Mouse (Mus musculus): ENCODE measurements at regions not wholly inside any gene's neighbourhood (a gene's known extent, or its start where the extent isn't known, plus 50 kb on each side); places are given as distances from the start of the nearest gene placed in this dataset.
A peak's percentile ranks its signal among the peaks of the same experiment; 100 is the strongest.

DNA sequence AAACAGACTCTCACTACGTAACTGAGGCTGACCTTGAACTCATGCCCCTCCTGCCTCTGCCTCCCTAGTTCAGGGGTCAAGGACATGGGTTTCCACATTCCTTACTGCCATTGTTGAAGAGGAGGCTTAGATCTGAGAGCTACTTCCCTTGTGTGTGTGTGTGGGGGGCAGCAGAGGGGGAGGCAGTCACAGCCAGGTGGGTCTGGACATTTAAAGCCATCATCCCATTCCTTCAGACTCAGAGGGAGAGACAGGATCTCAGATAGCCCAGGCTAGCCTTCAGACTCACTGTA, 114.5 kb upstream of the Med13l start:
- ATAC-seq (replicated peaks; ENCODE audit: low FRiP score, poor library complexity, severe bottlenecking), result no peak

DNA sequence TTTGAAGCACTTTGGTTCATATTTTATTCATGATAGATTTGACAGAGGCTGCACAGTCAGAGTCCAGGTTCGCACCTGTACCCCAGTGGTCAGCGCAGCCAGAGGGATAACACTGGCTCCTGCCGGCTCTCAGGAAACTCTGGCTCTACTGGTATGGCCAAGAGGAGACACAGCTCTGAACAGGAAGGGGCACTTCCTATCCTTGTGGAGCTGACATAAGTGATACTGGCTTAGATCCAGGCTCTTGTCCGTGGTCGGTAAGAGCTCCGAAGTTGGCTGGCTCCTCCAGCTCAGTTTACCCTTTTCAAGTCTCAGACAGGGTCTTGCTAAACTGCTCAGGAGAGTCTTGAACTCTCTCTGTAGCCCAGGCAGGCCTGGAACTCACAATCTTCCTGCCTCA, 113.6 kb upstream of the Med13l start:
- ATAC-seq (replicated peaks; ENCODE audit: low FRiP score, poor library complexity, severe bottlenecking), result no peak

GRCm38 (mm10) chr5:118447366-118447765, 113.1 kb upstream of the Med13l start:
- no peak for ATAC-seq (replicated peaks; ENCODE audit: low FRiP score, poor library complexity, severe bottlenecking)

- ATAC-seq (replicated peaks; ENCODE audit: low FRiP score, poor library complexity, severe bottlenecking), result 0 out of 2 replicates have a peak, but pooled peaks have one; percentile 26
These were observed 111.5 kb upstream of the Med13l start for GRCm38 (mm10) chr5:118448884-118449515.

- ATAC-seq (replicated peaks; ENCODE audit: low FRiP score, poor library complexity, severe bottlenecking), result no peak
These were observed 110.6 kb upstream of the Med13l start for GRCm38 (mm10) chr5:118449893-118450292.

DNA sequence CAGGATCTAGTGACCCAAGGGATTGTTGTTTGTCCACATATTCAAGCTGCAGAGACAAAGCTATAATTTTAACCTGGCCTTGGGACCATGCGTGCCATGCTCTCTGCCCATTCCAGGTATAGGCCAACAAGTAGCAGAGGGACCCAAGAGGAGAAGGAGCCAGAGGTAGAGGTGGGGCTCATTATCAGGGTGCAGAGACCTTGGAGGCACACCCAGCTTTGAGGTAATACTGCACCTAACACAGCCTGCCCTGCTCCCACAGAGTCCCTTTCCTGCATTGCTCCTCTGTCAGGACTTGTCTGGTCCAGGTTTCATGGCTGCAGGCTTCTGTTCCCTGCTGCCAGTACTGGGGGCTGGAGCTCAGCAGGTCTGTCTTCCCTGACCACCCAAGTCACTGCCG, 108.4 kb upstream of the Med13l start:
- peak; percentile 48; the same call in 1 of the 2 replicates for ATAC-seq (replicated peaks; ENCODE audit: low FRiP score, poor library complexity, severe bottlenecking)

GRCm38 (mm10) chr5:118454096-118454495, 106.4 kb upstream of the Med13l start:
- no peak for ATAC-seq (replicated peaks; ENCODE audit: low FRiP score, poor library complexity, severe bottlenecking)

DNA sequence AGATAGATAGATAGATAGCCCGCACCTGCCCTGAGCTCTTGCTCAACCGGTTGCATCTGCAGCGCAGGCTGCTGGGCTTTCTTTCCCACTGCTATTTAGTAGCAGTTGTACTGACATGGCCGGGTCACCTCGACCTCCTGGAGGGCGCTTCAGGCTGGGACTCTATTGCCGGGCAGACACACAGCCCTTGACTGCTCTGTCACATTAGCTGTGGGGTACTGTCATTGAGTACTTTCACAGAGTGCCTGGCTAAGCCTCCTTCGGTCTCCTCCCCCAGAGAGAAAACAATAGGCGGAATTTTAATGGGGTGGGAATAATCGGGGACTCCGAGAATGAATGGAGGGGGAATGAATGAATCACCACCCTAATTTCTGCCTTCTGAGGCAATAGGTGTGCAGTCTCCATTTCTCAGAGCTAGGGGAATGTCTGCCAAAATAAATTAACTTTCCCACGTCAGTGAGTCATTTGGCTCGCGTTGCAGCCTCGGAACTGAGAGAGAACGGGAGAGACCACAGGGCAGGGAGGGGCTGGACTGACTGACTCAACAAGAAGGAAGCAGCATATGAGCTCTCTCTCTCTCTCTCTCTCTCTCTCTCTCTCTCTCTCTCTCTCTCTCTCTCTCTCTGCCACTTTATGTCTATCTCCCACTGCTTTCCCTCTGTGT, 101.6 kb upstream of the Med13l start:
- no peak for ATAC-seq (replicated peaks; ENCODE audit: low FRiP score, poor library complexity, severe bottlenecking)

- ATAC-seq (replicated peaks; ENCODE audit: low FRiP score, poor library complexity, severe bottlenecking), result no peak
These were observed 101.1 kb upstream of the Med13l start for GRCm38 (mm10) chr5:118459391-118459792.

DNA sequence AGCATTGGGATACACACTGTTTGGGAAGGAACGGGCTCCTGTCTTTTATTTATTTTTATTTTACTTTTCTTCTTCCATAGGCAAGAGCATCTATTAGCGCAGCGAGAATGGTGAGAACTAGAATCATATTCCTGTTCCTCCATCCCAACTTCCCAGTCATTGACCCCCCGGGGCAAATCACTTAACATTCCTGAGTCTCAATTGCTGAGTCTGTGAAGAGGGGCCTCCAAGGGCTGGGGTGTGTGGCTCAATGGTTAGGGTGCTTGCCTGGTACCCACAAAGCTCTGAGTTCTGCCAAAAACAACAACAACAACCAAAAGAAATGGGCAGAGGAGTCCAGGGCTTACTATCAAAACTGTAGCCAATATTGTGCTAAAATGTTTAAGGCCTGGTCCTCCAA, 98.5 kb upstream of the Med13l start:
- ATAC-seq (replicated peaks; ENCODE audit: low FRiP score, poor library complexity, severe bottlenecking), result no peak

DNA sequence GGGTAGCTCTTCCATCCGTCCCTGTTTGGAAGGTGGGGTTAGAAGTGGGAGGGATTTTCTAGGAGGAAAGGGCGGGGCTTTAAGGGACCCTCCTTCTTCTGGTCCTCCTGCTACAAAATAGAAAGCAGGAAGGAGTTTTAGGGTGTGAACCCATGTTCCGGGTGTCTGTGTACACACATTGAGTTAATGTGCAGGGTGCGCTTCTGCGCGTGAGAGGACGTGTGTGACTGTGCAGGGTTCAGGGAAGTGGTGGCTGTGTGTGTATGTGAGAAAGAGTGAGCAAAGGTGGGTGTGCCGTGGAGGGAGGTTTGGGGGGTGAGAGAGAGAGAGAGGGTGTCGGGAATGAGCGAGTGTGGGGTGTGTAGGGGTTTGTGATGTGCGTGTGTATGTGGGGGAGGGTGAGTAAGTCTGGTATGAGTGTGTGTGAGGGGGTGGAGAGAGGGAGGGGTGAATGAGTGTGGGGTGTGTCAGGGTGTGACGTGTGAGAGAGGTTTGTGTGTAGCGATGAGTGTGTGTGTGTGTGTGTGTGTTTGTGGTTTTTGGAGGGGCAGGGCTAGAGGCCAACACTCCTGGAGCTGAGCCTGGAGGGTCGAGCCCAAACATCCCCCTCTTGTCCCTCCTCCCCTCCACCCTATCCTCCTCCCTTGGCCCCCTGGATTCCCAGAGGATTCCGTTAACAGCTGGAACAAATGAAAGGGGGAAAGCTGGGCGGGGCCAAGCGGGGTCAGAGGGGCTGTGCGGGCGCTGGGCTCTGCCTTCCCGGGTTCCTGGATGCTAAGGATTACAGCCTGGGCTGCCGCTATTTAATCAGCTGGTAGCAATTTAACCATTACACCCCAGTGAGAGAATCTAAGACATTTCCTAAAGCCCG, 95.3 kb upstream of the Med13l start:
- peak; percentile 34; the same call in 1 of the 2 replicates for ATAC-seq (replicated peaks; ENCODE audit: low FRiP score, poor library complexity, severe bottlenecking)

- ATAC-seq (replicated peaks; ENCODE audit: low FRiP score, poor library complexity, severe bottlenecking), result no peak
These were observed 94.3 kb upstream of the Med13l start for GRCm38 (mm10) chr5:118465991-118466750.

DNA sequence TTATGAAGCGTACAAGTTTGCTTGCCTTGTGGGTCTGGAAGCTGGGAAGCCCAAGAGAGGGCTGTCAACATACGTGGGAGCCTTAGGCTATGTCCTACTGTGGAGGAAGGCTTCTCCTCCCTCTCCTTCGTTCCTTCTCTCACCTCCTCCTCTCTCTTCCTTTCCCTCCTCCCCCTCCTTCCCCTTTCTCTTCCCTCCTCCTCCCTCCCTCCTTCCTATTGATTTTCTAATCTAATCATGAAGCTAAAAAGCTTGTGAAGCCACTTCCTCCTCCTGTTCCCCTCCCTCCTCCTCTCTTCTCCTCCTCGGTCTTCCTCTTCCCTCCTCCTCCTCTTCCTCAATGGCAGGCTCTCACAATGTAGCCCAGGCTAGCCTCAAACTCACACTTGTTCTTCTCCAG, 91.7 kb upstream of the Med13l start:
- no peak for ATAC-seq (replicated peaks; ENCODE audit: low FRiP score, poor library complexity, severe bottlenecking)

DNA sequence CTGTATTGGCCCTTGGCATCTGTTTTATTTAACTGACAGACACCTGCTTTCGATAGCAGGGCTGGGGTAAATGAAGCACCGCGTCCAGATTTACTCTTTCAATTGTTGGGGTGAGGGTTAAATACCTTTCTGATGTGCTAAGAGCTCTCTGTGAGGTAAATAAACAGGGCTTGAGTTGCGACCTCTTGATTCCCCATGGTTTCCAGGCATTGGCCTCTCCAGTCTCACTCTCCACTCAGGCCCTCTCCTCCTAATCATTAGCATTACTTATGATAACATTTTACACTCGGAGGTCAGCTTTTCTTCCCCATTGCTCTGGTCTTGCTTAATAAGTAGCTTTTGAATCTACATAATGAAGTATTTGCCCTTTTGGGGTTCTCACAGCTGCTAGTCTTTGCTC, 88.9 kb upstream of the Med13l start:
- no peak for ATAC-seq (replicated peaks; ENCODE audit: low FRiP score, poor library complexity, severe bottlenecking)

- ATAC-seq (replicated peaks; ENCODE audit: low FRiP score, poor library complexity, severe bottlenecking), result no peak
These were observed 88.2 kb upstream of the Med13l start for GRCm38 (mm10) chr5:118472291-118472690.

- no peak for ATAC-seq (replicated peaks; ENCODE audit: low FRiP score, poor library complexity, severe bottlenecking)
These were observed 87.2 kb upstream of the Med13l start for GRCm38 (mm10) chr5:118473128-118473730.

- no peak for ATAC-seq (replicated peaks; ENCODE audit: low FRiP score, poor library complexity, severe bottlenecking)
These were observed 83.9 kb upstream of the Med13l start for GRCm38 (mm10) chr5:118476597-118476996.

DNA sequence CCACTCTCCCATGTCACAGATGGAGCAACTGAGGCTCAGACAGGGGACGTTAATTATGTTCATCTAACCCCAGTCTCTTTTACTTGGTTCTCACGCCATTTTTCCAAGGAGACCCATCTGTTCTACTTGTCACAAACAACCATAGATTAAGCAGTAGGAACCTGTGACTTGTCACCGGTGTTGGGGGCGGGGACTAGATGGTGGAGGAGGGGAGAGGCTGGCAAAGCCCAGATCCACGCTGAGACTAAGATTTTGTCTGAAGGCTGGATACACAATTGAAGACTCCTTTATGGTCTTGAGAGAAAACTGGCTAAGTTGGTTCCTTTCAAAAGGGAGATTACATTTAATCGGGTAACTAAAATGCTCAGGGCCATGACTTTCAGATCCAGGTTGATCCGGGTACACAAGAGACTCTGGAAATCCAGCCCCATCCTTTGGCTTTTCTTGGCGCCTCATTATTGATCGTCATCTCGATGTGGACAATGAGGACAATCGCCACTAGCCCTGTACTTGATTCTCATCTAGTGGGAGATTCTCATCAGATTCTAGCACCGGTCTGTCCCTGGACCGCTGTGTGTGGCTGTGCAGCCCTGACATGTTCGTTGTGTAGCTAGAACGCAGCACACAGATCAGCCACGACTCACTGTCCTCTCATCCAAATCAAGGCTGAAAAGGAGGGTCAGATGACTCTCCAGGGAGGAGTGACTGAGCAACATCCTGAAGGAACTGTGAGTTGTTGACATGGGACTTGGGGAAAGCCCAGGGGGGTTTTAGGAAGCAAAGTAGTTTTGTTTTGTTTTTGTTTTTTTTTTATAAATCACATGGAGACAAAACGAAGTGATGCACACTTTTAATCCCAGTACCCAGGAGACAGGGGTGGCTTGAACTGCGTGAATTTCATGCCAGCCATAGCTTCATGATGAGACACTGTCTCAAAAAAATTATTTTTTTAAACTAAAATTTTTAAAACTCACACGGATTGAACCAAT, 83.1 kb upstream of the Med13l start:
- ATAC-seq (replicated peaks; ENCODE audit: low FRiP score, poor library complexity, severe bottlenecking), result no peak
